Mouse (Mus musculus) layer of hippocampus, adult 9-11 months (tissue): Measurements from ENCODE around the gene Olfr1224-ps1.
"Not testable (repeated sequence)": the region's sequence is repeated elsewhere in the genome, so short reads cannot be mapped to it uniquely, and the experiment has no call there.

Experiments used
- DNase-seq: peaks from one replicate; pipeline ENCODE4 v3.0.0; 2022

Gene Olfr1224-ps1

GRCm38 (mm10) chr2:89163991-89164390 lies at the start of gene Olfr1224-ps1:
Gene Olfr1224-ps1 (minus strand): TSS chr2:89164091.
- not testable (repeated sequence) for DNase-seq

GRCm38 (mm10) chr2:89199948-89200347 lies 36.1 kb upstream of the Olfr1224-ps1 start, which contains the start of gene Olfr1226:
Gene Olfr1226 (minus strand): TSS chr2:89200048.
- DNase-seq, result no peak

- no peak for DNase-seq
These were observed 32.6 kb upstream of the Olfr1224-ps1 start for GRCm38 (mm10) chr2:89196325-89196982.

GRCm38 (mm10) chr2:89174569-89174968 lies 10.7 kb upstream of the Olfr1224-ps1 start, which contains the start of gene Olfr1225:
Gene Olfr1225 (minus strand): TSS chr2:89174669.
- no peak for DNase-seq

- DNase-seq, result not testable (repeated sequence)
These were observed 820 bp upstream of the Olfr1224-ps1 start for GRCm38 (mm10) chr2:89164711-89165110.

- no peak for DNase-seq
These were observed 12.4 kb downstream of the Olfr1224-ps1 start, which contains the start of gene Olfr1223 for GRCm38 (mm10) chr2:89151460-89151859. Gene Olfr1223 (minus strand): TSS chr2:89151560.

- no peak for DNase-seq
These were observed 30.9 kb downstream of the Olfr1224-ps1 start, which contains the start of gene Olfr1222 for GRCm38 (mm10) chr2:89132954-89133353. Gene Olfr1222 (minus strand): TSS chr2:89133054.

GRCm38 (mm10) chr2:89117183-89117582 lies 46.7 kb downstream of the Olfr1224-ps1 start, which contains the start of gene Olfr1221:
Gene Olfr1221 (minus strand): TSS chr2:89117283.
- no peak for DNase-seq

- DNase-seq, result no peak
These were observed 57.2 kb downstream of the Olfr1224-ps1 start, which contains the start of gene Olfr1220 for GRCm38 (mm10) chr2:89106735-89107134. Gene Olfr1220 (minus strand): TSS chr2:89106835.

- no peak for DNase-seq
These were observed 58.2 kb downstream of the Olfr1224-ps1 start for GRCm38 (mm10) chr2:89105651-89106050.
